ENCODE assay signal across 13 mouse cellular contexts in genomic region chr11:68113454-68114100, GRCm38 (mm10).
DNase-seq lines count a peak whose midpoint lies in the region; ATAC-seq and TF ChIP-seq lines count a peak whose summit lies in the region.
"Had no signal": no experiment of that assay in that cellular context is flagged by ENCODE, and none has a peak within 500 bp of the region (broad histone marks: within the 10 kb centered on the region; RNA-seq: fewer than 3 reads in every experiment).

No protein-coding gene starts in this region.

- no peaks in the 10 kb centered on the region for H3K27me3 ChIP-seq in heart, embryonic 15.5 days
- no peaks in the 10 kb centered on the region for H3K27me3 ChIP-seq in forebrain, embryonic 15.5 days
- H3K27me3 ChIP-seq in lung, embryonic 14.5 days (ENCODE audit: insufficient read depth, low read length) = no peaks in the 10 kb centered on the region

- H3K4me3 ChIP-seq in heart, embryonic 15.5 days = no peak overlapping the region
- no peak overlapping the region for H3K4me3 ChIP-seq in forebrain, embryonic 15.5 days
- no peak overlapping the region for H3K4me3 ChIP-seq in lung, embryonic 14.5 days (ENCODE audit: low read depth, low read length)

- no peaks in the 10 kb centered on the region for H3K9me3 ChIP-seq in heart, embryonic 15.5 days (replicated peaks)
- no peaks in the 10 kb centered on the region for H3K9me3 ChIP-seq in forebrain, embryonic 15.5 days
- H3K9me3 ChIP-seq in lung, embryonic 14.5 days (ENCODE audit: low read depth, low read length) = no peaks in the 10 kb centered on the region

- H3K27ac ChIP-seq in heart, embryonic 15.5 days = no peak overlapping the region
- peak overlapping the region; percentile 56 for H3K27ac ChIP-seq in forebrain, embryonic 15.5 days (replicated peaks)
- 0 out of 2 replicates have a peak overlapping the region, but pooled peaks have one; percentile 9 for H3K27ac ChIP-seq in lung, embryonic 14.5 days (ENCODE audit: low read depth)

- no peaks in the 10 kb centered on the region for H3K36me3 ChIP-seq in heart, embryonic 15.5 days
- no peaks in the 10 kb centered on the region for H3K36me3 ChIP-seq in forebrain, embryonic 15.5 days
- H3K36me3 ChIP-seq in lung, embryonic 14.5 days (ENCODE audit: insufficient read depth) = no peaks in the 10 kb centered on the region

- no peak for ATAC-seq in heart, embryonic 15.5 days (replicated peaks; ENCODE audit: insufficient number of reproducible peaks, insufficient read depth, low FRiP score, low read depth)
- no peak for ATAC-seq in forebrain, embryonic 15.5 days (replicated peaks)
- no peak for ATAC-seq in lung, embryonic 14.5 days (ENCODE audit: insufficient read depth)
- ATAC-seq: intestine, postnatal 0 days had no signal

- DNase-seq in heart, postnatal 4 days = no peak
- peak; percentile 39 for DNase-seq in lung, embryonic 14.5 days
- peak; percentile 17 for DNase-seq in neural tube, embryonic 10.5 days (ENCODE audit: extremely low spot score, low spot score)
- no peak for DNase-seq in spleen, postnatal 14 days (ENCODE audit: low spot score in 2 of 2)
- DNase-seq in layer of hippocampus, postnatal 10 days (ENCODE audit: low spot score in 2 of 2) = no peak
- no peak for DNase-seq in thymus, postnatal 0 days (ENCODE audit: low spot score)
- DNase-seq: adrenal gland, postnatal 36 days; cerebellum, adult 8-10 months; gastrocnemius, postnatal 10 days; liver had no signal

- peak overlapping the region; percentile 31 for H3K4me2 ChIP-seq in heart, embryonic 15.5 days
- H3K4me2 ChIP-seq in forebrain, embryonic 15.5 days (replicated peaks) = no peak overlapping the region
- no peak overlapping the region for H3K4me2 ChIP-seq in lung, embryonic 14.5 days

- WGBS in heart, embryonic 15.5 days = 34% methylated on average over 11 of the region's 11 CpGs
- WGBS in forebrain, embryonic 15.5 days = 20% methylated on average over 11 of the region's 11 CpGs
- WGBS in lung, embryonic 14.5 days = 26% methylated on average over 11 of the region's 11 CpGs

- no peak overlapping the region for H3K9ac ChIP-seq in heart, embryonic 15.5 days
- no peak overlapping the region for H3K9ac ChIP-seq in forebrain, embryonic 15.5 days (replicated peaks)
- H3K9ac ChIP-seq in lung, embryonic 14.5 days = no peak overlapping the region

- H3K4me1 ChIP-seq in heart, embryonic 15.5 days (replicated peaks) = peaks cover 10% of the 10 kb centered on the region
- peaks cover 14% of the 10 kb centered on the region for H3K4me1 ChIP-seq in forebrain, embryonic 15.5 days
- H3K4me1 ChIP-seq in lung, embryonic 14.5 days (ENCODE audit: insufficient read depth) = no peaks in the 10 kb centered on the region

- TF ChIP-seq CTCF in lung, embryonic 14.5 days (IDR thresholded peaks at IDR 0.05; ENCODE audit: low read depth) = no peak

Comparison
In these comparisons a context has a peak if more than half of its experiments do, and no peak if none do; other contexts are left out.
1. DNase-seq: peak in lung, embryonic 14.5 days (single experiment) and neural tube, embryonic 10.5 days (single experiment); none in heart, postnatal 4 days (single experiment), spleen, postnatal 14 days (0 of 2), layer of hippocampus, postnatal 10 days (0 of 2) and thymus, postnatal 0 days (single experiment).